Mouse (Mus musculus) left cerebral cortex, adult 11 months (tissue): Measurements from ENCODE around the gene Slc4a5.

Experiments
- DNase-seq: peaks from one replicate; pipeline ENCODE4 v3.0.0; 2022; ENCODE audit warnings: low spot score

The Slc4a5 gene

GRCm38 (mm10) chr6:83351490-83352160 is 132.0 kb downstream of the Slc4a5 start:
- DNase-seq: no peak

GRCm38 (mm10) chr6:83352666-83353410 is 133.2 kb downstream of the Slc4a5 start:
- DNase-seq: no peak
